Mouse (Mus musculus) urinary bladder, postnatal 10 days (tissue): ENCODE data around the gene Rab11fip5.

ENCODE experiments used
- DNase-seq: peaks from one replicate; pipeline ENCODE4 v3.0.0; 2022; ENCODE audit warnings: low spot score

Rab11fip5 gene

GRCm38 (mm10) chr6:85314064-85314798 is 60.2 kb downstream of the Rab11fip5 start:
- DNase-seq = no peak

DNA sequence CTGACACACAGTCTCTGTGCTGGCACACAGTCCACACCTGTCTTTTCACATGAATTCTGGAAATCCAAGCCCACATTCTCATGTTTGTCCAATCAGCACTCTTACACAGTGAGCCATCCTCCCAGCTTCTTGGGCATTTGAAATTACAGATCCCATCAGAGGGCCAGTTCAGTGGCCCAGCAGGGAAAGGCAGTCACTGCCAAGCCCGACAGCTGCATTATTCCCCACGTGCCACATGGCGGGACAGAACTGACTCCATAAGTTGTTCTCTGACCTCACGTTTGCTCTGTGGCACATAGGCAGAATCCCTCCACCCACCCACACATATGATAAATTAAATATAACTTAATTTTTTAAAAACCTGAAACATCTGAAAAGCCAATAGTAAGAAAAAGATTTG is 66.5 kb downstream of the Rab11fip5 start:
- DNase-seq = no peak

DNA sequence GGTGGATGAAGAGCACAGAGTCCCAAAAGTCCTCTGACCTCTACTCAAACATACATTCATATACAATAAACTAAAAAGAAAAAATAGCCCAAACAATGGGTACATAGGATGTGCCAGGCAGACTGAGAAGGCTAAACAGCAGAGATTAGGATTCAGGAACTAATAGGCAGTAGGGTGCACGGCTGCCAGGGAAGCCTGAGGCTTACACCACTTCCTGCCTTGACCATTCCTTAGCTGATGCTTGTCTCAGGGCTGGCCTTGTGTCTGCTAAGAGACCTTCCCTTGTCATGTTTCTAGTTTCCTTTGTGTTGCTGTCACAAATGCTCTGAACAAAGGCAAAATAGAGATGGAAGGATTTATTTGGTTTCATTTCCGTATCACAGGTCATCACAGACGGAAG is 68.1 kb downstream of the Rab11fip5 start:
- DNase-seq = no peak

DNA sequence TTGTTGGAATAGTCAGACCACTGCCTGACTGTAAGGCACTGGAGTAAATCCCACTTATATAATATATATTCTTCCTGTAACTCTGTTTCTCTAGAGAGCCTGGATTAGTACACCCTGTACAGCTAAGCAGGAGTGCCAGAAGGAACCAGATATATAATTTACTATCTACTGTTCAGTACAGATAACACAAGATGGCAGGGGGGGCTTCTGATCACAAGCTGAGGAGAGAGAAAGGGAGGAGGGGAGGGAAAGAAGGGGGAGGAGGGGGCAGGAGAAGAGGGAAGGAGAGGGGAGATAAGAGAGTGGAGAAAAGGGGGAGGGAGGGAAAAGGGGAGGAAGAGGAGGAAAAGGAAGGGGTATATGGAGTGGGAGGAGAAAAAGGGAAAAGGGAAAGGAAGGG is 68.6 kb downstream of the Rab11fip5 start:
- DNase-seq = no peak

- DNase-seq = no peak
These were observed 69.5 kb downstream of the Rab11fip5 start for GRCm38 (mm10) chr6:85304966-85305365.

DNA sequence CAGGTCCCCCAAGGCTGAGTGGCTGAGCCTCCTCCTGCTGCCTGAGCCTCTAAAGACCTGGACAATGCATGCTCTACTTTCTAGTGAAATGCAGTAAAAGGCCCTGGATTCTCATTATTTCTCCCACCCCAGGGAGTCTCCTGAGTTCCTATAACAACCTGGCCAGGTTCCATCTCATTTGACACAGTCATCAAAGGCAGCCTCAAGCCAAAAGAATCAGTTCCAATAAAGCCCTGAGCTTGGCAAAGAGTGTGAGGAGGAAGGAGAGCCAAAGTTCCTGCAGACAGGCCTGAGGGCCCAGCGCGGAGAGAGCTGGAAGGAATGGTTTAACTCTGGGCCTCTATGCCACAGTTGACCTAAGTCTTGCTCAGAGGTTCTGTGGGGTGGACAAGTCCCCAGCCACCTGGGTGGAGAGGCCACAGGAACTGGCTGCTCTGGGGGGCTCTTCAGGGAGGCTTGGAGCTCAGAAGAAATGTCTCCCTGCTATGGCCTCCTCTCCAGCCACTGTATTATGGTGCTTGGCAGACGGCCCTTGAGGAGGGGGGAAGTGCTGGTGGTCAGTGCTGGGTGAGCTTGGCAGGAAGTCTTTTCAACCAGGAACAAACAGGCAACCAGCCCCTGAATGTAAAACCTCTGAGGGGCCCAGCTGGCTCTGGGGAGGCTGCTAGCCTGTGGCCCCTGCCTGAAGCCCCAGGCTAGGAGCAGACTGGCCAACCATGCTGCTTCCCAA is 71.9 kb downstream of the Rab11fip5 start:
- no peak for DNase-seq

DNA sequence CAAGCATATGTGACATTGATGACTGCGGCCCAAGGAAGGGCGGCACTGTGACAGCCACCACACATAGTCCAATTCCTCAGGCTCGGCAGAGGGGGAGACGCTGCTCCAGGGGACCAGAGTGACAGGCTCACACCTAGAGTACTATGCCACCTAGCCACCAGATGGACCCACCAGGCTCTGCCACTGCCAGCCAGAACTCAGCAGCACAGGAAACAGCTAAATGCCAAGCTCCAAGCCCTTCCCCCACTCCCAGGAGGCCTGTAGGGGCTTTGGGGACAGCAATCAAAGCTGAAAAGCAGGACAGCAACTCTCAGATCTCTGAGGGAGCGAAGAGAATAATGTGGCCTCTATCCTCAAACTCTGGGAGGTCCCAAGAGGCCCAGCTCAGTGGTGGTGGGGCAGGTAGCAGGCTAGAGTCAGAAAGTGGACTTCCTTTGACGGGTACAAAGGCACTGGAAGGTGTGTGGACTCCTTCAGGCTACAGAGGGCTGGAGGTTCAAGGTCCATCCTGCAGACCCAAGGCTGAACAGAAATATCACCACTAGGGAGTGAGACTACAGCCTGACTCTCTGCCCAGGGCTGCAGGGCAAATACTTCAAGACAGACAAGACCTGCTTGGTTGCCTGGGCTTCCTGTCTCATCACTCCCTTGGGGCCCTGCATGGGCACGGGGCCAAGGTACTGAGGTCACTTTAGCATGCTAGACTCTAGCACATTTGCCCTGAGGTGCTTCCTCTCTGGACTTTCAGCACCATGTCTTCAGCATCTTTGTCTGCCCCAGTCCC is 78.9 kb downstream of the Rab11fip5 start:
- no peak for DNase-seq

DNA sequence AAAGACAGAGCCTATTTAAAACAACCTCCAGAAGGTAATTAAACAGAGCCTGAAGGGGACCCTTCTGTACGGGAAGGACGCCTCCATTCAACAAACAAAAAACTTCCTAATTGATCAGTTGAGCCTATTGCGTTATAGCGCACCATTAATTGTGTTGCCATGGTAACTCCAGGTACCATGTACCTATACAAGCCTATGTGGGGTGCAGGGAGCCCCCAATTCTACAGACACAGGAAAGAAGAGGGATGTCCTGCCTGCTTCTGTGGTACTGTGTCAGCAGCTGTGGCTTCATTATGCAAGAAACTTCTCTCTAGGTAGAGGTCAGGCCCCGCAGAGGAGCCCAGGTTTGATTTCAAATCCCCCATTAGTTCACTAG is 80.4 kb downstream of the Rab11fip5 start:
- no peak for DNase-seq

- DNase-seq = no peak
These were observed 81.0 kb downstream of the Rab11fip5 start for GRCm38 (mm10) chr6:85293255-85294003.

DNA sequence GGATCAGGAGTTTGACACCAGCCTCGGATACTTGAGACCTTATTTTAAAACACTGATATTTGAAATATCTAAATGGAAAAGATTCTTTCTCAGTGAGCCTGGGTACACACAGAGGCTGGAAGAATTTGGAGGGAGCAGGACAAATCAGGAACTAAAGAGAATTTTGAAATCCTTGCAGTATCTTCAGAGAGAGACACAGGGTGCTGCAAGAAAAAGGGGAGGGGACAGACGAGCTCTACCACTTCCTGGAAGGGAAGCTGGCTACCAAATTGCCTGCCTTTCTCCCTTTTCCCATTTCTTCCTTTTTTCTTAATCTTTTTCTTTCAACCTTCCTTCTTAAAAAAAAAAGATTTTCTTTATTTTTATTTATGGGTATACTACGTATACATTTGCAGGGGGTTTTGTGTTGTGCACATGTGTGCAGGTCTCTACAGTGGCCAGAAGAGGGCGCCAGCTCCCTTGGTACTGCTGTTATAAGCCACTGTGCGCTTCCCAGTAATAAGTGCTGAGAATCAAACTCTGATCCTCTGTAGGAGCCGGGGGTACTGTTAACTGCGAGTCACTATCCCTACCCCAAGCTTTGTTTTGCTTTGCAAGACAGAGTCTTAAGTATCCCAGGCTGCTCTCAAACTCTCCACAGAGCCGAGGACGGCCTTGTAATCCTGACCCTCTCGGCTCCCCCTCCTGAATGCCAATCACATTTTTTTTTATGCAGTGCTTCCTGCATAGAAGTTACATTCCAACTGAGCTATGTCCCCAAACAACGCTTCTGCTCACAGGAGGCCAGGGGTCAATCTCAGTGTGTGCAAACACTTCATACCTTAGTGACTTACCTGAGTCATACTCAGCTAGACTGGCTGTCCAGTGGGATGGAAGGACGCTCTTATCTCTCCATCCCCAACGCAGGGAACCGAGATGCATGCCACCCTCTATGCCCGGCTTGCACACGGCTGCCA is 83.3 kb downstream of the Rab11fip5 start:
- no peak for DNase-seq

- no peak for DNase-seq
These were observed 86.1 kb downstream of the Rab11fip5 start for GRCm38 (mm10) chr6:85288193-85288857.

DNA sequence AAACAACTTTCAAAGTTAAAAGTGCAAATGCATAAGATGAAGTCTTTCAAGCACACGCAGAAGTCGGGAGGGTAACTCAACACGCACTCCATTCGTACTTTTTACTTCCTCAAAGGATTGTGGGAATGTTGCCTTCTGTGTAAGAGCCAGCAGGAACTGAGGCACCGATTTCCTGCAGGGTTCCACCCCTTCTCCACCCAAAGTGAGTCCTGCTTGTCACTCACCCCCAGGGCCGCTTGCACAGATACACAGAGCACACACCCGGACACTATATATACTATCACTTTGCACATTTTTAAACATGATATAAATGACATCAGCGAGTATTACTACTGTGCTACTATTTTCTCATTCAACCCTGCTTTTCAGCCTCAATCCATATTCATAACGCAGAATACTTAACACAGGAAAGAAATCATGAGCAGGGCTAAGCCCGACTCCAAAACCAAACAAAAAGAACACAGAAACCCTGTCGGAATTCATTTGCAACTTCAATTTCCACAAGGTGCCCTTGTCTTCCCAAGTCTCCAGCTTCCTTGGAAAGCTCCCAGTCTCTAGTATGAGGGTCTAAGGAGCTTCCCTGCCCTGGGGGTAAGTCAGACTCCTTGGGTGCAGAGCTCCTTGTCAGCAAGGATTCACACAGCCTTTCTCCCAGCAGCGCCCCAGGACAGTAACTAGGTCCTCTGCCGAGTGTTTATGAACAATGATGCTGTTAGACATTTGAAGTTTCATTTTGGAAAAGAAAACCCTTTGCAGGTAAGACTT is 88.0 kb downstream of the Rab11fip5 start:
- no peak for DNase-seq
